Mouse (Mus musculus): Measurements from ENCODE around the gene Ankrd55.

DNA sequence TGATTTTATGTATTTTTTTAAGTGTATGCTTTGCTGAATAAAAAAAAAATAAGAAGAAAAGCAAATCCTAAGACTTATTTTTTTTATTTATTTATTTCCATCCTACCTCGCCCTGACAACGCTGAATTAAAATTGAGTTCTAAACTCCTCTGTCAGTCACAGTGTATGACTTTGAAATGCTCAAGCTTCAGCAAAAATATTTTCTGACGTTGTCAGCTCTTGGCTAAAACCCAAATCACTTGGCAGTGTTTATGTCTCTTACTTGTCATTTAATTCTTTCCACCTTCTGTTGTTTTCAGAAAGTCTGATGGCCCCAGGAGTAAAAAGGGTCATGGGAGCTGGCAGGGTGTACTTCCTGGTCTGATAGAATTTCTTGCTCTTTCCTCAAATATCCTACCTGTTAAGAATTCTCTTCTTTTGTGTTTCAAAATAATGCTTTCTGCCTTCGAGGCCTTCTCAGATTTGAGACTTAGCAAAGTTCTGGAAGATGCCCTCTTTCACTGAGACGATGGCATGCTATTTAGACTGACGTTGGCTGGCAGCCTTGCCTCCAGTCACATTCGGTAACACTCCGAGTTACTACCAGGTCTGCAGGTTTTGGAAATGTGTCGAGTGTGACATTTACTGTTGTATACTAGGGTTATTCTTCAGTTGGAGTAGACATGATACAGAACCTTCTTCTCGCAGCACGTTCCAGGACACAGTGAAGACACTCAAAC lies 95.8 kb downstream of the Ankrd55 start:
- TF ChIP-seq CTCF (IDR thresholded peaks at IDR 0.05): no peak
- no peak for TF ChIP-seq EP300 (IDR thresholded peaks at IDR 0.05; ENCODE audit: insufficient read depth, low read depth, low read length)
- TF ChIP-seq POLR2A (IDR thresholded peaks at IDR 0.05; ENCODE audit: insufficient read depth, low read depth, low read length): no peak
